Mouse (Mus musculus) brown adipose tissue, adult 24 weeks (tissue): ENCODE measurements around the gene Galnt16. TPM values are rescaled to one million over a fixed set of nuclear protein-coding genes. Genes with fewer than 3 reads are reported as not detected.

ENCODE experiments used
- H3K27ac ChIP-seq: fragments of 200-500 bp; replicated peaks from 2 replicates; pipeline ENCODE4 v1.5.1; 2012; ENCODE audit warnings: low read depth, mild to moderate bottlenecking, low read length
- H3K4me1 ChIP-seq: fragments of 200-500 bp; 2 replicates; pipeline ENCODE4 v1.6.1; 2012; ENCODE audit warnings: low read length, mixed read lengths; ENCODE audit not compliant: control insufficient read depth, insufficient read depth, insufficient read length
- H3K4me3 ChIP-seq: fragments of 200-500 bp; 2 replicates; pipeline ENCODE4 v1.5.1; 2012; ENCODE audit warnings: low read depth, mild to moderate bottlenecking, low read length, moderate library complexity; ENCODE audit not compliant: insufficient read depth
- polyA plus RNA-seq: library from polyadenylated mRNA; stranded (reverse); fragments of >200 nt; gene quantifications from 2 replicates; pipeline ENCODE4 v1.2.4, GENCODE M21; 2012; ENCODE audit not compliant: missing spikeins, insufficient read depth, insufficient read length

Gene Galnt16
- polyA plus RNA-seq, 1 experiment: 4.1 TPM

DNA sequence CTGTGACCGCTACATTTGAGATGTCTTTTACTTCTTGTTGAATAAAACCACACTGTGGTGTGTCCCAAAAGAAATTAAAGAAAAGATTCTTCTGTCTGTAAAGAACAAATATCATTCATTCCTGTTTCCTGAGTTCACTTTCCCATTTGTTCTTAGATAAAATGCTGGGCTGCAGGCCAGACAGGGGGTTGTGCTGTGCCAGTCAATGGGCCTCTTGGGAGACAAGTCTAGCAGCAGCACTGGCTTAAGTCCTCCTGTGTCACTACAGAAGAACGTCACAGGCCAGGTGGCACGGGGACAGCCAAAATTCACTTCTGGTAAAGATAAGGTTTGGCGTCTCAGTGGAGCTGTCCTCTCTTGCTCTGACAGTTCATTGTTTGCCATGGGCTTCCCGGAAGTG lies 44.7 kb downstream of the Galnt16 start:
- Histone ChIP-seq H3K4me3 (no peak overlapping the region), H3K4me1 (peaks cover 3% of the 10 kb centered on the region; the same call in 1 of the 2 replicates), H3K27ac (no peak overlapping the region)

DNA sequence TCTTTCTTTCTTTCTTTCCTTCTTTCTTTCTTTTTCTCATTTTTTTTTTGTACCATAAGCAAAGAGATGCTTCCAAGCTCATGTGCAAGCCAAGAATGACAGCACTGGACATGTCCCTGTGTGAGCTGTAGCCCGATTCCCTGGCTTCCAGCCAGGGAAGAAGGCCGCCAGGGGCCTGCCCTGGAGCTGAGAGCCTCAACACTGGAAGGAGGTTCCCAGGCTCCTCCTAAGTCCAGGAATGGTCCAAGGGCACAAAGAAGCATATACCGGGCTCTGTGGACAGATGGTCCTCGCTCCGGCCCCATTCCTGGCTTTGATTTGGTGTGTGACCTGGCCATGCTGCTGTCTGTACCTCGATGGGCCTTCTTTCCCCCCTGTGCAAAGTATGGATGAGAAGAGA lies 46.9 kb downstream of the Galnt16 start:
- peaks cover 3% of the 10 kb centered on the region; the same call in 1 of the 2 replicates for H3K4me1 ChIP-seq
- no peak overlapping the region for H3K4me3 ChIP-seq
- peak overlapping the region; percentile 45; the same call in 1 of the 2 replicates for H3K27ac ChIP-seq

GRCm38 (mm10) chr12:80565793-80566192 lies 47.7 kb downstream of the Galnt16 start:
- H3K27ac ChIP-seq: no peak overlapping the region
- no peak overlapping the region for H3K4me3 ChIP-seq
- H3K4me1 ChIP-seq: peaks cover 3% of the 10 kb centered on the region; the same call in 1 of the 2 replicates

DNA sequence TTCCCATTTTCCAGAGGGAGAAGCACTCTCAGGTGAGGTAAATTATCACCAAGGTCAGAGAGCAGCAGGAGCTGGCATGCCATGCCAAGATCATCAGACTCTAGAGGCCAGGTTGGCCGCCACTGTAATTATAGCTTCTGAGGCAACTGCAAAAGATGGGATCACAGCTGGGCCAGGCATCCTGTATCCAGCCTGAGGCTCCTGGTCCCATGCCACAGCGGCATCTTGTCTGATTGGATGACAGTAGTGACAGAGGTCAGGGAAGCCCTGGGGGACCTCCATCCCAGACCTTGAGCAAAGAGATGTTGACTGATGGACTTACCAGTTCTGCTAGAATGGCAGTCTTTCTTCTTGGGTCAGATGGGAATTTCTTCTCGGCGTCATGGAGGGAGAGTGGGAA lies 48.4 kb downstream of the Galnt16 start:
- H3K4me1 ChIP-seq: peaks cover 3% of the 10 kb centered on the region; the same call in 1 of the 2 replicates
- no peak overlapping the region for H3K4me3 ChIP-seq
- H3K27ac ChIP-seq: no peak overlapping the region

DNA sequence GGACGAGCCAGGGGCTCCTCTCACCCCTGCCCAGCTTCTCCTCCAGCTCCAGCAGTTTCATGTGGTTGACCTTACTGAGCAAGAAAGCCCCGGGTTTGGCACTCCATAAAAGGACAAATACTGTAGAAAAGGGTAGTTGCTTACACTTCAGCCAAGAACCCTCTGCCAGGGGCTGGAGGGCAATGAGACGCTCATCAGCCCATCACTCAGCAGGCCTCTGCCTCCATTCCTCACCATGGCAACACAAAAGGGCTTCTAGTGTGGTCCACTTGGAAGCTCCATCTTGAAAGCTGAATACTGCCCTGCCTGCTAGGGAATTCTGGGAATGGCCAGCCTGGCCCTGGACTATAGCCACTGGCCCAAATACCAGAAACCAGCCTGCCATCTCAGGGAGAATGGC lies 49.3 kb downstream of the Galnt16 start:
- Histone ChIP-seq H3K27ac (no peak overlapping the region), H3K4me1 (peaks cover 3% of the 10 kb centered on the region; the same call in 1 of the 2 replicates), H3K4me3 (no peak overlapping the region)

DNA sequence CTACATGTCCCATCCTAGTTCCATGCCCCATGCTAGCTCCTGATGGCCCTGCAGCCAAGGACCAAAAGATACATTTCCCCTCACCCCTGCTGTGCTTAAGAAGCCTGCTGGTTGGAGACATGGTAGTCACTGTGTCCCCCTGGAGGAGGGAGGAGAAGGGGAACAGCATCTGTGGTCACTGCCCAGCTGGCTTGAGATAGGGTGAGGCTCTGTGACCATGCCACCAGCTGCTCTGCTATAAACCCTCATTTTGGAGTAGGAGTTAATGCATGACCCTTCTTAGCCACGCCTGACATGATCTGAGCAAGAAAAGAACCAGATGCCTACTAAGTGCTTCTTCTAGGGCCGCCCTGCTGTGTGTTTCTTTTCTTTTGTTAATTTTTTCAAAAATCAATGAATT lies 51.5 kb downstream of the Galnt16 start:
- H3K4me1 ChIP-seq: no peaks in the 10 kb centered on the region
- no peak overlapping the region for H3K4me3 ChIP-seq
- H3K27ac ChIP-seq: no peak overlapping the region

- Histone ChIP-seq H3K27ac (0 out of 2 replicates have a peak overlapping the region, but pooled peaks have one; percentile 8), H3K4me1 (no peaks in the 10 kb centered on the region), H3K4me3 (no peak overlapping the region)
Measured at GRCm38 (mm10) chr12:80574318-80574717, 56.2 kb downstream of the Galnt16 start.

GRCm38 (mm10) chr12:80574825-80575371 lies 56.8 kb downstream of the Galnt16 start:
- Histone ChIP-seq H3K4me1 (no peaks in the 10 kb centered on the region), H3K27ac (no peak overlapping the region), H3K4me3 (no peak overlapping the region)

- Histone ChIP-seq H3K4me1 (no peaks in the 10 kb centered on the region), H3K4me3 (no peak overlapping the region), H3K27ac (no peak overlapping the region)
Measured at GRCm38 (mm10) chr12:80577049-80577448, 59.0 kb downstream of the Galnt16 start.

- Histone ChIP-seq H3K4me3 (no peak overlapping the region), H3K4me1 (no peaks in the 10 kb centered on the region), H3K27ac (no peak overlapping the region)
Measured at GRCm38 (mm10) chr12:80581357-80581756, 63.3 kb downstream of the Galnt16 start.

DNA sequence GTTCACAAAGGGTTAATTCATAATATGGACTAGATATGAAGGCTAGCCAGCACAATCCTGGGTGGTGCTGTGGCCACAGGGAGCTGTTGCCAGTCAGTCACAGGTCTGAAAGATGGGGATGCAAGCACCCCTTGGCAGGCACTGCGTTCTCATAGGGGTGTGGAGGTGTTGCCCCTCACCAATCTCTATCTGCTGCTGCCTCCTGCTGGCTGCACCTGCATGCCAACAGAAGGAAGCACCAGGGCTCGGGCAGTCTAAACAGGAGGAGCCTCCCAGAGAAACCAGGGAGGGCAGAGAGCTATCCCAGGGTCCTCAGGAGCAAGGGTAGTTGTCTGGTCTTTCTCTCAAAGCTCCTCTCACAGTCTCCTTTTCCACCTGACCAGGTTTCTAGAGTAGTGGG lies 66.9 kb downstream of the Galnt16 start:
- no peak overlapping the region for H3K4me3 ChIP-seq
- no peaks in the 10 kb centered on the region for H3K4me1 ChIP-seq
- H3K27ac ChIP-seq: no peak overlapping the region

DNA sequence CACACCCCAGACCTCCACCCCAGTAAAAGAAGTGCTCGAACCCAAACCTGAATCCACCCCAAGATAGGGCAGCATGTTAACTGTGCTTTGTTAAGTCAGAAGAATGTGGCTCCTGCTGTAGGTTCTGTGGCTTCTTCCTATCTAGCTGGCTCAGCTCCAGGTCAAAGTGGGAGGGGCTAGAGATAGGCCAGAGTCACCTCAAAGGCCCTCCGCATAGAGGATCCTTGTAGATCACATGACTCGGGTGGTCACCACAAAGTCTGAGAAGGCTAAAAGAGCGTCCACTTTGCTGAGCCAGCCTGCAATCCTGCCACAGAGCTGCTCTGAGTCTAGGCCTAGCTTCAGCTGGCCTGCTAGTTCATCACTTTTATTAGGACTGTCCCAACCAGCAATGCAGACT lies 76.1 kb downstream of the Galnt16 start:
- no peak overlapping the region for H3K4me3 ChIP-seq
- no peak overlapping the region for H3K27ac ChIP-seq
- no peaks in the 10 kb centered on the region for H3K4me1 ChIP-seq

GRCm38 (mm10) chr12:80594781-80595180 lies 76.7 kb downstream of the Galnt16 start:
- H3K4me1 ChIP-seq: no peaks in the 10 kb centered on the region
- no peak overlapping the region for H3K4me3 ChIP-seq
- H3K27ac ChIP-seq: no peak overlapping the region

- no peaks in the 10 kb centered on the region for H3K4me1 ChIP-seq
- no peak overlapping the region for H3K27ac ChIP-seq
Measured at GRCm38 (mm10) chr12:80595566-80595965, 77.5 kb downstream of the Galnt16 start.

GRCm38 (mm10) chr12:80595968-80596367 lies 77.9 kb downstream of the Galnt16 start:
- Histone ChIP-seq H3K4me1 (no peaks in the 10 kb centered on the region), H3K27ac (no peak overlapping the region)

More at GRCm38 (mm10) chr12:80595566-80595965, 77.5 kb downstream of the Galnt16 start:
- H3K4me3 ChIP-seq: no peak overlapping the region

DNA sequence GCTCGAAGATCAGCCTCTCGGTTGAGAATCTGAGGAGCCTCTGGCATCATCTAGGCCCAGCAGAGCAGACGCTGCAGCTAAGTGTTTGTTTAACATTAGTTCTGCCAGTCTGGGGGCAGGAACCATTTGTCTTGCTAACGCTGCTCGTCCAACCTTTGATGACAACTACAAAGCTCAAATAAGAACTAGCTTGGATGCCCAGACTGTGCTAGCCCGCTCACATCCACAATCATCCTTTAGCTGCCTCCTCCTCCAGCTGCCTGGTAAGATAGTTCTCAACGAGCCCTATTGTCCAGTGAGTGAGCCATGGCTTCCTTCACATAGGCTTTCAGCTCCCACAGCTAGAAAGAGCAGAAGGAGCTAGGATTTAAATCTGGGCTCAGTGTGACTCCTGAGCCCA lies 80.2 kb downstream of the Galnt16 start:
- H3K4me3 ChIP-seq: no peak overlapping the region
- H3K27ac ChIP-seq: no peak overlapping the region
- no peaks in the 10 kb centered on the region for H3K4me1 ChIP-seq

More at GRCm38 (mm10) chr12:80595968-80596367, 77.9 kb downstream of the Galnt16 start:
- no peak overlapping the region for H3K4me3 ChIP-seq
